Mouse (Mus musculus): ENCODE results near the gene Polr1d.

The Polr1d gene

GRCm38 (mm10) chr5:147086816-147087215, 10.0 kb downstream of the Polr1d start:
- in situ Hi-C loops (cut with MboI): no loop called here

- in situ Hi-C loops (cut with MboI): no loop called here
Observed at GRCm38 (mm10) chr5:147089836-147090235, 13.0 kb downstream of the Polr1d start.

GRCm38 (mm10) chr5:147090256-147090963, 13.6 kb downstream of the Polr1d start:
- in situ Hi-C loops (cut with MboI): no loop called here

DNA sequence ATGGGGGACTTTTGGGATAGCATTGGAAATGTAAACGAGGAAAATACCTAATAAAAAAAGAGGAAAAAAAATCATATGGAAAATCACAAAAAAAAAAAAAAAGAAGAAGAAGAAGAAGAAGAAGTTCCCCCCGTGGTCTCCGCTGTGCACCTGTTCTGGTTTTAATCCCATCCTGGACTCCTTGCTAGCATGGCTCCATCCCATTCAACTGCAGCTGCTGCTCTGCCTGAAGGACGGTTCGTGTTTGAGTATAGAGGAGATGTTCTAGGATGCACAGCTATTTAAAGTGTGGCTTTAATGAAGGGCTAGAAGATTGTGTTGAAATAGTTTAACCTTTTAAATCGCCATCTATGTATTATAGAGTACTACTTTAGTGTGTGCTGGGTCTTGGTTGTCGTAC, 15.6 kb downstream of the Polr1d start:
- in situ Hi-C loops (cut with MboI): no loop called here

DNA sequence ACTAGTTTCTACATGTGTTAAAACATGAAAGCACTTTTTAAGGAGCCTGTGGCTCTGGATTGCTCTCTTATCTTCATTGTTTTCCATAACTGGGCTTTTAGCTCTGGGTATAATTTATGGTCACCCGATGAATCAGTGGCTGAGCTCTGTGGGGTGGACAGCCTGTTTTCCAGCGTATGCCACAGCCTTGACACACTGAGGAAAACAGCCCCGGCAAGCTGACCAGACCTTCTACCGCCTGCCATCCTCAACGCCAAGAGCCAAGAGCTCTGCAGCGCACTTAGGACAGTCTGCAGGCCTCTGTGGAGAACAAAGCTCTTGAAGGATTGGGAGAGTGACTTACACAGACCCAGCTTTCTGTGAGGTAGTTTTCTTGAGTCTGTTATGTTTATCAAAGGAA, 17.4 kb downstream of the Polr1d start:
- in situ Hi-C loops (cut with MboI): no loop called here

GRCm38 (mm10) chr5:147096586-147096985, 19.7 kb downstream of the Polr1d start:
- in situ Hi-C loops (cut with MboI): no loop called here

GRCm38 (mm10) chr5:147098667-147099066, 21.8 kb downstream of the Polr1d start:
- in situ Hi-C loops (cut with MboI): no loop called here

DNA sequence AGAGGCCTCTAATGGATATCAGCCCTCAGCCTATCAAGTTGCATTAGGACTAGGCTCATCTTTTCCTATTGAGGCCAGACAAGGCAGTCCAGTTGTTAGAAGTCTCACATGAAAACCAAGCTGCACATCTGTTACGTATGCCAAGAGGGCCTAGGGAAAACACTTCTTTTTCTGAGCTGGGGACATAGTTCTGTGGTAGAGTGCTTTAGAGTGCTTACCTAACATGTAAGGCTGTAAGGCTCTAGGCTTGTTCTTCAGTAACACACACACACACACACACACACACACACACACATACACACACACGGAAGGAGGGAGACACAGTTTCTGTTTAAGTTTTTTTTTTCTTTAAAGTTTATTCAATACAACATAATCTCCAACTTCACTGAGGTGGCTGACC, 23.3 kb downstream of the Polr1d start:
- in situ Hi-C loops (cut with MboI): no loop called here

DNA sequence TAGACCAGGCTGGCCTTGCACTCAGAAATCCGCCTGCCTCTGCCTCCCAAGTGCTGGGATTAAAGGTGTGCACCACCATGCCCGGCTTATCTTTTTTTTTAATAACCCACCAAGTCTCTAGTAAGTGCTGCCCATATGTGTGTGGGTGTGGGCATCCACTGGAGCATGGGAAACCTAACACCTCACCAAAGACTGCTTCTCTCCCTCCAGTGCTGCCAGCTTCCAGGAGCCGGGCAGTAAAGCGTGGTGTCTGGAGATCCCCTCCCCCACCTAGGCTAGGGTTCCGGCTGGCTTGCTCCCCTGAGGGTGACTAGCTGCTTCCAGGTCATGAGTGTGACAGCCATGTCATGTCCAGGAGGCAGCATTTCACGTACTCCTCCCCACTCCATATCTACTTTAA, 25.4 kb downstream of the Polr1d start:
- in situ Hi-C loops (cut with MboI): no loop called here

DNA sequence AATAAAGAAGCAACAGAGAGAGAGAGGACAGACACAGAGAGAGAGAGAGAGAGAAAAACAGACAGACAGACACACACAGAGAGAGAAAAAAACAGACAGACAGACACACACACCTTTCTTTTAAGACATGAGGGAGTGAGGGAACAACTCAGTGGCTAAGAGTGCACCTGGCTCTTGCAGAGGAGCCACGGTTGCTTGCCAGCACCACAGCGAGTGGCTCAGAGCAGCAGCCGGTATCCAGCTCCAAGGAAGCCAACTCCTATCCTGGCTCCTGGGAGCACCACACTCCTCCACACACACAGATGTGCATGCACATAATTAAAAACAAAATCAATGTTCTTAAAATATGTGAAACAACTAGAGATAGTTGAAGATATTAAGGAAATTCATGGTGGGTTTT, 30.4 kb downstream of the Polr1d start:
- in situ Hi-C loops (cut with MboI): no loop called here

GRCm38 (mm10) chr5:147108861-147109591, 32.2 kb downstream of the Polr1d start:
- in situ Hi-C loops (cut with MboI): no loop called here

DNA sequence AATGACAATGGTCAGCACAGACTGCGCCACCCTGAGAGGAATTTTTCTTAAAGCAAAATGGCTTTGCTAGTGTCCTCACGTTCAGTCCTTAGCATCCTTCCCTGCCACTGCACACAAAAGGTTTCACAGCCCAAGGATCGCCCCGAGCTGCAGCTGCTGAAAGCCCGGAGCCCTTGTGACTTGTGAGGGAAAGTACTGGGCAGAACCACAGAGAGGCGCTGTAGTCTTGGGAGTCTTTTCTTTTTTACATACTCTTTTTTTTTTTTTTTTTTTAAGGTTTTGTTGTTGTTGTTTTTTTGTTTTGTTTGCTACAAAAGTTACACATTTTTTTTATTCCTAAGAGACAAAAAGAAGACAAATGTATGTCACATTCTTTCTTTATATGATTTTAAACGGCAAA, 37.9 kb downstream of the Polr1d start:
- in situ Hi-C loops (cut with MboI): no loop called here

GRCm38 (mm10) chr5:147115631-147116030, 38.8 kb downstream of the Polr1d start:
- in situ Hi-C loops (cut with MboI): no loop called here

DNA sequence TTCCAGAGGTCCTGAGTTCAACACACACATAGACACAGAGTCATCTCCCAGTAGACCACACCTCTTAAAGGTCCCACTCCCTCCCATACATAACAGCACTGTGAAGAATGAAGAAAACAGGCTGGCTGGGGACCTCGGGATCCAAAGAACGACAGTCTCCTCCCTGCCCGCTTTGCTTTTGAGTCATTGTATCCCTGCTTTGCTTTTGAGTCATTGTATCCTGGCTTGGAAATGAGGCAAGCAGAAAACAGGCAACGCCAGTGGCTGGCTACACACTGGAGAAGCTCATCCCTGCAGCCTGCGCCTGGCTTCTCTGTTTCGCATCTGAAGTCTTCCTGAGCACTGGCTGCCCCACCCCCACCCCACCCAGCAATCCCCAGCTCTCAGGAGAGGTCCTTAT, 40.2 kb downstream of the Polr1d start:
- in situ Hi-C loops (cut with MboI): no loop called here

DNA sequence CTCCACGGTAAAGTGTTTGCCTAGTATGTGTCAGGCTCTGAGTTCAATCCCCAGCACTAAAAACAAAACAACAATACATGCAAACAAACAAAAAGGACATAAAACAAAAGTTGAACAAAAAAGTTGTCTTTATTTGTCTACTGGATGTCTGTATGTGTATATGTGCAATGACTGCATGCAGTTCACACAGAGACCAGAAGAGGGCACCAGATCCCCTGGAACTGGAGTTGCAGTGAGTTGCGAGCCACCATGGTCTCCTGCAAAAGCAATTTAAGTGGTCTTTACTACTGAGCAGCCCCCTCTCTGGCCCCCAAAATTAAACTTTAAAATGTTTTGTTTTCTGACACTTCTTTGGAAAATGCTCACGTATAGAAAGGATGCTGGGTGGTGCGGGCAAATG, 44.3 kb downstream of the Polr1d start:
- in situ Hi-C loops (cut with MboI): no loop called here

GRCm38 (mm10) chr5:147124794-147125193, 47.9 kb downstream of the Polr1d start:
- in situ Hi-C loops (cut with MboI): no loop called here

- in situ Hi-C loops (cut with MboI): no loop called here
Observed at GRCm38 (mm10) chr5:147125542-147126185, 48.8 kb downstream of the Polr1d start.

- in situ Hi-C loops (cut with MboI): no loop called here
Observed at GRCm38 (mm10) chr5:147127860-147128259, 51.0 kb downstream of the Polr1d start.

DNA sequence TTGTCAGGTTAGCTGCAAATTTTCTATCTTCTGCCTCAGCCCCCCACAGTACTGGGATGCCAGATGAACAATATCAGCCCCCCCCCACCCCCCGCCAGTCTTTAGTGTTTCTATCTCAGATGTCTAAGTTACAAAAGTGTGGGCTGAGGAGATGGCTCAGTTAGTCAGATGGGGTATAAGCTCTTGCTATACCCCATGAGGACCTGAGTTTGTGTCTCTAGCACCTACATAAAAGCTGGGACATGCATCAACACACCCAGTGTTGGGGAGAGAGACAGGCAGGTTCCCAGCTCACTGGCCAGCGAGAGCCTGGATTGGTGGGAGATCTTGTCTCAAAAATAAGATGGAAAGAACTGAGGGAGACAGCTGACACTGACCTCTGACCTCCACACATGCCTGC, 52.6 kb downstream of the Polr1d start:
- in situ Hi-C loops (cut with MboI): no loop called here

- in situ Hi-C loops (cut with MboI): no loop called here
Observed at GRCm38 (mm10) chr5:147131912-147132311, 55.1 kb downstream of the Polr1d start.

DNA sequence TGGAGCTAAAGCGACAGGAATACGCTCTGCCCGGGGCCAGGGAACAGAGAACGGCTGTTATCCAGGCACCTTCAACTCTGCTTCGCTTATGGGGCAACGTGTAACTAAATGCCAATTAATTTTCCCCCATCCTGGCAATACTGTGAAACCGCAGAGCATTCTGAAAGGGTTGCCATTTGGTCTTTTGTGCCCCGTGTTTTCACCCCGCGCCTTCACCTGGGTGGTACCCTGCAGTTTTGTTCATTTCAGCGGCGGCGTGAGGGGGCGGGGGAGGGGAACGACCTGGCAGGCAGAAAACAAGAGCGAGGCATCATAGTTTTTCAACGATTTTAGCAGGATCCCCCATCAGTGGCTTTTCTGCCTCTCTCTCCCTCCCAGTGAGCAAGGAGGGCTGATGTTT, 56.8 kb downstream of the Polr1d start:
- in situ Hi-C loops (cut with MboI): no loop called here

- in situ Hi-C loops (cut with MboI): no loop called here
Observed at GRCm38 (mm10) chr5:147134341-147135088, 57.7 kb downstream of the Polr1d start.

Data from mature B cell (primary cell).